Mouse (Mus musculus) spleen, adult 2 months (tissue): ENCODE measurements around the gene Tpr.

Experiments used
- CTCF ChIP-seq: fragments of 200-500 bp; IDR thresholded peaks from 2 replicates; pipeline ENCODE4 v1.5.1; 2011; ENCODE audit warnings: mild to moderate bottlenecking, inconsistent platforms; ENCODE audit not compliant: insufficient read depth, insufficient read length, insufficient replicate concordance; ENCODE audit errors: extremely low read depth
- POLR2A ChIP-seq: fragments of 200-500 bp; IDR thresholded peaks from 2 replicates; pipeline ENCODE4 v1.6.1; 2011; ENCODE audit warnings: low read depth, low read length, inconsistent platforms

DNA sequence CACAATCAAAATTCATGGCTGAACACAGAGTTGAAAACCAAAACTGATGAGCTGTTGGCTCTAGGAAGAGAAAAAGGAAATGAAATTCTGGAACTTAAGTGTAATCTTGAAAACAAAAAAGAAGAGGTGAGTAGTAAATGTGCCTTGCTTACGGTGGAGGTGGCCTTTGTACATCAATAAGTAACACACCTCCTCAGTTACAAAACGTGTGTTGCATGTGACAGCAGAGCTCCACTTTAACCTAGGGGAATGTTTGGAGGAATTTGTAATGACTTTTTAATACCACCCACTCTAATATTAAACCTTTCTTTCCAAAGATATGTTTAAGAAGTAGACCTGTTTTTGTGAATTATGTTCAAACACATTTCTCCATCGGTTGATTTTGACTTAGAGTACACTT, 11.3 kb downstream of the Tpr start:
- no peak for TF ChIP-seq POLR2A
- TF ChIP-seq CTCF = no peak
